Mouse (Mus musculus): ENCODE results near the gene Kdm4b.
A peak's percentile ranks its signal among the peaks of the same experiment; 100 is the strongest.

Kdm4b gene

GRCm38 (mm10) chr17:56325450-56326152 lies at the start of gene Kdm4b:
TSS of gene Kdm4b (plus strand) at chr17:56326062.
- DNase-seq (ENCODE audit: extremely low spot score, low spot score), result peak; percentile 99

GRCm38 (mm10) chr17:56276643-56277566 lies 49.0 kb upstream of the Kdm4b start, which contains the start of gene Ticam1:
TSS of gene Ticam1 (minus strand) at chr17:56276786.
- peak; percentile 93 for DNase-seq (ENCODE audit: extremely low spot score, low spot score)

GRCm38 (mm10) chr17:56277567-56277893 lies 48.3 kb upstream of the Kdm4b start:
- no peak for DNase-seq (ENCODE audit: extremely low spot score, low spot score)

GRCm38 (mm10) chr17:56278340-56278739 lies 47.5 kb upstream of the Kdm4b start:
- DNase-seq (ENCODE audit: extremely low spot score, low spot score), result no peak

GRCm38 (mm10) chr17:56279481-56280155 lies 46.2 kb upstream of the Kdm4b start:
- DNase-seq (ENCODE audit: extremely low spot score, low spot score), result no peak

GRCm38 (mm10) chr17:56281193-56281592 lies 44.7 kb upstream of the Kdm4b start:
- no peak for DNase-seq (ENCODE audit: extremely low spot score, low spot score)

- no peak for DNase-seq (ENCODE audit: extremely low spot score, low spot score)
These were observed 43.1 kb upstream of the Kdm4b start for GRCm38 (mm10) chr17:56282802-56283201.

GRCm38 (mm10) chr17:56283316-56283715 lies 42.5 kb upstream of the Kdm4b start:
- DNase-seq (ENCODE audit: extremely low spot score, low spot score), result no peak

GRCm38 (mm10) chr17:56285995-56286394 lies 39.9 kb upstream of the Kdm4b start:
- no peak for DNase-seq (ENCODE audit: extremely low spot score, low spot score)

GRCm38 (mm10) chr17:56287830-56288229 lies 38.0 kb upstream of the Kdm4b start:
- DNase-seq (ENCODE audit: extremely low spot score, low spot score), result no peak

GRCm38 (mm10) chr17:56288866-56289265 lies 37.0 kb upstream of the Kdm4b start:
- DNase-seq (ENCODE audit: extremely low spot score, low spot score), result no peak

- peak; percentile 58 for DNase-seq (ENCODE audit: extremely low spot score, low spot score)
These were observed 36.2 kb upstream of the Kdm4b start for GRCm38 (mm10) chr17:56289371-56290331.

GRCm38 (mm10) chr17:56290388-56291170 lies 35.3 kb upstream of the Kdm4b start:
- DNase-seq (ENCODE audit: extremely low spot score, low spot score), result peak; percentile 92

GRCm38 (mm10) chr17:56291171-56291511 lies 34.7 kb upstream of the Kdm4b start:
- peak; percentile 89 for DNase-seq (ENCODE audit: extremely low spot score, low spot score)

- no peak for DNase-seq (ENCODE audit: extremely low spot score, low spot score)
These were observed 33.9 kb upstream of the Kdm4b start for GRCm38 (mm10) chr17:56291826-56292475.

- DNase-seq (ENCODE audit: extremely low spot score, low spot score), result no peak
These were observed 33.2 kb upstream of the Kdm4b start, which contains the start of gene Plin3 for GRCm38 (mm10) chr17:56292531-56293222. TSS of gene Plin3 (minus strand) at chr17:56292873.

GRCm38 (mm10) chr17:56293291-56293690 lies 32.6 kb upstream of the Kdm4b start:
- no peak for DNase-seq (ENCODE audit: extremely low spot score, low spot score)

- no peak for DNase-seq (ENCODE audit: extremely low spot score, low spot score)
These were observed 31.6 kb upstream of the Kdm4b start for GRCm38 (mm10) chr17:56294241-56294640.

- no peak for DNase-seq (ENCODE audit: extremely low spot score, low spot score)
These were observed 29.7 kb upstream of the Kdm4b start for GRCm38 (mm10) chr17:56296201-56296600.
